ENCODE assay signal across 8 mouse cellular contexts in genomic region chr9:69397432-69397759, GRCm38 (mm10). TPM values are rescaled to one million over a fixed set of nuclear protein-coding genes. Genes with fewer than 3 reads are reported as not detected.
DNase-seq lines count a peak whose midpoint lies in the region; ATAC-seq and TF ChIP-seq lines count a peak whose summit lies in the region.

No protein-coding gene starts in this region.

- TF ChIP-seq EP300 in liver, postnatal 0 days (IDR thresholded peaks at IDR 0.05; ENCODE audit: low read depth), result no peak

- peak overlapping the region; percentile 91; the same call in 1 of the 2 replicates for H3K9ac ChIP-seq in forebrain, embryonic 15.5 days (replicated peaks)
- H3K9ac ChIP-seq in liver, postnatal 0 days (replicated peaks), result peak overlapping the region; percentile 89

- no peak for DNase-seq in gastrocnemius, adult 2 months
- DNase-seq in gastrocnemius, adult 18-20 months (ENCODE audit: low spot score), result no peak
- no peak for DNase-seq in liver, postnatal 0 days
- no peak for DNase-seq in thymus, postnatal 0 days (ENCODE audit: low spot score)
- no peak for DNase-seq in left cerebral cortex, adult 8-10 months (ENCODE audit: low spot score in 2 of 2)
- no peak for DNase-seq in kidney, adult 18-20 months

- H3K9me3 ChIP-seq in forebrain, embryonic 15.5 days, result no peaks in the 10 kb centered on the region
- no peaks in the 10 kb centered on the region for H3K9me3 ChIP-seq in liver, postnatal 0 days (ENCODE audit: low read length)

- H3K27me3 ChIP-seq in forebrain, embryonic 15.5 days, result no peaks in the 10 kb centered on the region
- H3K27me3 ChIP-seq in liver, postnatal 0 days (ENCODE audit: insufficient read depth, low read length), result no peaks in the 10 kb centered on the region

- peak overlapping the region; percentile 85 for H3K4me2 ChIP-seq in forebrain, embryonic 15.5 days (replicated peaks)
- H3K4me2 ChIP-seq in liver, postnatal 0 days (ENCODE audit: low read depth, low read length), result peak overlapping the region; percentile 89

- peaks cover 9% of the 10 kb centered on the region for H3K4me1 ChIP-seq in forebrain, embryonic 15.5 days
- H3K4me1 ChIP-seq in liver, postnatal 0 days (ENCODE audit: insufficient read depth), result peaks cover 9% of the 10 kb centered on the region

- peak; percentile 38 for ATAC-seq in CD4-positive, CD25-positive, alpha-beta regulatory T cell, adult 4 months
- peak; percentile 68 for ATAC-seq in forebrain, embryonic 15.5 days (replicated peaks)
- peak; percentile 35 for ATAC-seq in liver, postnatal 0 days

- H3K36me3 ChIP-seq in forebrain, embryonic 15.5 days, result 0 out of 2 replicates have a peak, but pooled peaks cover 2% of the 10 kb centered on the region
- no peaks in the 10 kb centered on the region; the same call in 1 of the 2 replicates for H3K36me3 ChIP-seq in liver, postnatal 0 days (replicated peaks; ENCODE audit: insufficient read depth, low read length)

- peak overlapping the region; percentile 91 for H3K4me3 ChIP-seq in gastrocnemius, adult 2 months
- peak overlapping the region; percentile 83 for H3K4me3 ChIP-seq in forebrain, embryonic 15.5 days
- peak overlapping the region; percentile 79 for H3K4me3 ChIP-seq in liver, postnatal 0 days (ENCODE audit: low read depth, low read length)

- peak overlapping the region; percentile 98 for H3K27ac ChIP-seq in gastrocnemius, adult 2 months
- peak overlapping the region; percentile 90; the same call in 1 of the 2 replicates for H3K27ac ChIP-seq in forebrain, embryonic 15.5 days (replicated peaks)
- peak overlapping the region; percentile 95; the same call in 1 of the 2 replicates for H3K27ac ChIP-seq in liver, postnatal 0 days (ENCODE audit: low read depth)

- no peak for TF ChIP-seq CTCF in gastrocnemius, adult 2 months (IDR thresholded peaks at IDR 0.05)
- no peak for TF ChIP-seq CTCF in liver, postnatal 0 days (IDR thresholded peaks at IDR 0.05; ENCODE audit: low read depth)

- 60% methylated on average over 2 of the region's 2 CpGs for WGBS in forebrain, embryonic 15.5 days
- WGBS in liver, postnatal 0 days (ENCODE audit: insufficient replicate concordance), result 49% methylated on average over 2 of the region's 2 CpGs

- intact Hi-C loops in gastrocnemius, adult 2 months (cut with DNase I), result no loop called here

RNA-seq across cellular contexts. Expression of gene Ice2, which starts 0.3 kb away (rescaled TPM):
- 1 to 10 TPM; 4.7 to 7.1 TPM for total RNA-seq in gastrocnemius, adult 2 months (2021)
- total RNA-seq in gastrocnemius, adult 18-20 months (2021), result 1 to 10 TPM; 4.5 to 5.3 TPM
- 10 to 100 TPM; 24.5 to 31.2 TPM for polyA plus RNA-seq in CD4-positive, CD25-positive, alpha-beta regulatory T cell, adult 4 months (2017; shearing (Covaris generic))
- 14.4 and 16.4 TPM in 2 replicates for polyA plus RNA-seq in forebrain, embryonic 15.5 days (2015; fragmentation: Nextera tagmentation; extraction: Ambion mirVana)
- 4.5 and 5.1 TPM in 2 replicates for polyA plus RNA-seq in liver, postnatal 0 days (2015; fragmentation: Nextera tagmentation; extraction: Ambion mirVana)
- polyA plus RNA-seq in thymus, postnatal 0 days (2015; fragmentation: Nextera tagmentation; extraction: Ambion mirVana), result 18.2 and 20.8 TPM in 2 replicates
- 10 to 100 TPM in 3 of 4 experiments, 1 to 10 TPM in 1; 9.4 to 14.5 (median 11.6) TPM for total RNA-seq in left cerebral cortex, adult 8-10 months (2022)

RNA-seq across cellular contexts. Expression of gene Anxa2, which starts 56.0 kb away (rescaled TPM):
- total RNA-seq in gastrocnemius, adult 2 months (2021), result 10 to 100 TPM; 28.0 to 52.6 TPM
- total RNA-seq in gastrocnemius, adult 18-20 months (2021), result 10 to 100 TPM; 29.4 to 53.6 TPM
- polyA plus RNA-seq in CD4-positive, CD25-positive, alpha-beta regulatory T cell, adult 4 months (2017; shearing (Covaris generic)), result 100 to 1,000 TPM in 1 of 2 experiments, 10 to 100 TPM in 1; 95.7 to 127 TPM
- polyA plus RNA-seq in forebrain, embryonic 15.5 days (2015; fragmentation: Nextera tagmentation; extraction: Ambion mirVana), result 78.9 and 83.6 TPM in 2 replicates
- polyA plus RNA-seq in liver, postnatal 0 days (2015; fragmentation: Nextera tagmentation; extraction: Ambion mirVana), result 68.2 and 78.3 TPM in 2 replicates
- polyA plus RNA-seq in thymus, postnatal 0 days (2015; fragmentation: Nextera tagmentation; extraction: Ambion mirVana), result 713 and 718 TPM in 2 replicates
- total RNA-seq in left cerebral cortex, adult 8-10 months (2022), result 10 to 100 TPM; 12.3 to 16.1 (median 14.6) TPM
